Mouse (Mus musculus) lung, postnatal 0 days (tissue): Measurements from ENCODE around the gene Cyp2d11.
A peak's percentile ranks its signal among the peaks of the same experiment; 100 is the strongest.

Experiments
- CTCF ChIP-seq: IDR thresholded peaks from 2 replicates; pipeline ENCODE4 v1.5.1; 2016; ENCODE audit warnings: antibody characterized with exemption, mild to moderate bottlenecking
- EP300 ChIP-seq: IDR thresholded peaks from 2 replicates; pipeline ENCODE4 v1.6.1; 2016; ENCODE audit warnings: antibody characterized with exemption, mild to moderate bottlenecking, control low read depth

DNA sequence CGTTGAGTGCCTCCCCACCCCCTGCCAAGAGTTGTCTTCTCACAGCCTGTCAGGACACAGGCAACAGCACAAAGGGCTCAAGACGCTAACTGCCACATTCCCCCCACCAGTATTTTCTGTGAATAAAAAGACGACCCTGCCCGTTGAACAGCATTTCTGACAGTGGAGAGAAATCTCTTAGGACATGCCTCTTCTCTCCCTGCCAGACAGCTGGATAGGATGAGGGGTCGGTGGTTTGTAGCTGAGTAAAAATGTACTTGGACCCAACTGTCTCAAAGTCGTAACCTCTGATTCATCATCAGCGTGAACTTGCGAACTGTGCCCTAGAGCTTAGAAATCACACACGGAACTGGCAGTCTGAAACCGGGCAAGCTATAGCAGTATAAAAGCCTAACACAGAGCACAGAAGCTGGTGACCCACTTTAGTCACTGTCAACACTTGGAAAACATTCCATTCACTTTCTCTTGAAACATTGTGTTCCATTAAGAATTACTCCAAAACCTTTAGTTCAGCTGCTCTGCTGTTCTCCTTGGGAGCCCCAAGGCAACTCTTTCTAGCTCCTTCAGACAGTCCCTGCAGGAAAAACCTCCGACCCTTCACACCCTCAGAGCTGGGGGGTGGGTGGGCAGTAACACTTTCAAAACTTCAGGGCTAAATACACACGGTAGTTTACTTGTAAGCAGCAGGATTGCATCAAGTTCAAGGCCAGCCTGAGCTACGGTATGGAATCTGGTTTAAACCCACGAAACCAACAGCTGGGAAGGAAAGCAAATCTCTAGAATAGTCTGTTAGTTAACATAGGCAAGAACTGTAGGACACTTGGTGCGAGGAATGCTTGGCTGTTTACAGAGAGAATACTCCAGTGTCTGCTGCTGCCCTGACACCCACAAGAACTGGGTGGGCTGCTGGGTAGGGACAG lies 15.3 kb downstream of the Cyp2d11 start:
- TF ChIP-seq CTCF, result no peak
- TF ChIP-seq EP300, result peak; percentile 91
